Mouse (Mus musculus): ENCODE data around the gene Olfr288. TPM values are rescaled to one million over a fixed set of nuclear protein-coding genes. Genes with fewer than 3 reads are reported as not detected.
A peak's percentile ranks its signal among the peaks of the same experiment; 100 is the strongest.

Olfr288 gene
- polyA plus RNA-seq, 1 experiment from 2014 or later: not detected

DNA sequence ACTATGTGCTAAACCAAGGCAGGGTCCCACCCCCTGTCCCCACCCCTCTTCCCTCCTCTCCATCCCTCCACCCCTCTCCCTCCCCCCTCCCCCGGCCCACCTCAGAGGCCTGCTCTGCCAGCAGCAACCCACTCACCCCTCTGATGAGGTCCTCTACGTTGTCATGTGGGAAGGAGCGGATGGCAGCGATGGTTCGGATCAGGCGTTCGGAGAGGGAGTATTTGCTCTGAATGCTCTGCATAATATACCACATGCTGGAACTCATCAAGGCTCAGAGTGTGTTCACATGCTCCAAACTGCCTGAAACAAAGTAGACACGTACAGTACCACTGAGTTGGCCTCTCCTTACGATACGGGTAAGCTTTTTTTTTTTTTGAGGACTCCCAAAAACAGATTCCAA is 52.8 kb downstream of the Olfr288 start:
- Histone ChIP-seq H3K27ac (no peak overlapping the region), H3K36me3 (ENCODE audit: insufficient read depth, low read length) (peaks cover 6% of the 10 kb centered on the region; the same call in 1 of the 2 replicates), H3K9ac (ENCODE audit: low read depth, low read length) (no peak overlapping the region), H3K4me1 (replicated peaks; ENCODE audit: insufficient read depth, low read length) (no peaks in the 10 kb centered on the region; the same call in 1 of the 2 replicates), H3K9me3 (replicated peaks; ENCODE audit: low read length) (no peaks in the 10 kb centered on the region), H3K4me3 (replicated peaks; ENCODE audit: low read depth, low read length) (no peak overlapping the region), H3K27me3 (ENCODE audit: insufficient read depth, low read length) (no peaks in the 10 kb centered on the region), H3K4me2 (ENCODE audit: low read length) (no peak overlapping the region)
- DNase-seq (ENCODE audit: low spot score) (no peak), ATAC-seq (replicated peaks; ENCODE audit: low FRiP score, low read depth) (no peak)
- 83% methylated on average over 10 of the region's 10 CpGs for WGBS
- TF ChIP-seq CTCF (IDR thresholded peaks at IDR 0.05; ENCODE audit: low read depth): no peak

DNA sequence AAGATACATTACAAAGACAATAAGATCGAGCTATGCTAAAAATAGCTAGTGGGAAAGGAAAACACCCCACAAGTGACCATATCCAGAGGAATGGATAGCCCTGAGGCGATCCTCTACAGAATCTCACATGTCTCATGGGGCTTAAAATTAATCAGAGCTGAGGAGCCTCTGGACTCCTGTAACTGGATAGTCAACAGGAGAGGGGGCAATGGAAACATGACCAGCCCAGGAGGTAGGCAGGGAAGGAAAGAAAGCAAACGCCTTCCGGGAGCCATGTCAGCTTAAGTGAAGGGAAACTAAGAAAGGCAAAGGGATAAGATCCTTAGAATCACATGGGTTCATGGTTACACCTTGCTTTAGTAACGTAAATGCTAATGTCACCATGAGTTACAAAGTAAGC is 54.5 kb downstream of the Olfr288 start:
- no peak for ATAC-seq (replicated peaks; ENCODE audit: low FRiP score, low read depth)
- peak; percentile 36 for DNase-seq (ENCODE audit: low spot score)
- Histone ChIP-seq H3K27me3 (ENCODE audit: insufficient read depth, low read length) (no peaks in the 10 kb centered on the region), H3K9ac (ENCODE audit: low read depth, low read length) (no peak overlapping the region), H3K27ac (no peak overlapping the region), H3K4me3 (replicated peaks; ENCODE audit: low read depth, low read length) (no peak overlapping the region), H3K4me1 (replicated peaks; ENCODE audit: insufficient read depth, low read length) (no peaks in the 10 kb centered on the region; the same call in 1 of the 2 replicates), H3K9me3 (replicated peaks; ENCODE audit: low read length) (no peaks in the 10 kb centered on the region), H3K36me3 (ENCODE audit: insufficient read depth, low read length) (peaks cover 18% of the 10 kb centered on the region), H3K4me2 (ENCODE audit: low read length) (no peak overlapping the region)
- no peak for TF ChIP-seq CTCF (IDR thresholded peaks at IDR 0.05; ENCODE audit: low read depth)
- 52% methylated on average over 5 of the region's 5 CpGs for WGBS

DNA sequence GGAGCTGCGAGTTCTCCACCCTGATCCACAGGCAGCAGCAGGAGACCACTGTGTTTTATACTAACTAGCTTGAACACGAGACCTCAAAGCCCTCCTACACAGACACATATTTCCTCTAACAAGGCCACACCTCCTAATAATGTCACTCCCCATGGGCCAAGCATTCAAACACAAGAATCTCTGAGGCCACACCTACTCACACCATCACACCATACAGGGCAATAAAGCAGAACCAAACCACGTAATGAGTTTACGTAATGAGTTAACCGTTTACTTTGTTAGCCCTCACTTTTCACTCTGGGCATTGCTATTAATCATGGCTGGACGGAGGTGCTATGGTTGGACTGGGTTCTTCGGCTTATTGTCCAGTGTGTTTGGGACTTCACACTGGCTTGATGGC is 55.6 kb downstream of the Olfr288 start:
- H3K4me3 ChIP-seq (replicated peaks; ENCODE audit: low read depth, low read length): no peak overlapping the region
- WGBS: 44% methylated on average over 7 of the region's 7 CpGs
- H3K9me3 ChIP-seq (replicated peaks; ENCODE audit: low read length): no peaks in the 10 kb centered on the region
- peaks cover 27% of the 10 kb centered on the region for H3K36me3 ChIP-seq (ENCODE audit: insufficient read depth, low read length)
- no peak for TF ChIP-seq CTCF (IDR thresholded peaks at IDR 0.05; ENCODE audit: low read depth)
- DNase-seq (ENCODE audit: low spot score) (peak; percentile 34), ATAC-seq (replicated peaks; ENCODE audit: low FRiP score, low read depth) (peak; percentile 79)
- H3K9ac ChIP-seq (ENCODE audit: low read depth, low read length): no peak overlapping the region
- no peaks in the 10 kb centered on the region; the same call in 1 of the 2 replicates for H3K4me1 ChIP-seq (replicated peaks; ENCODE audit: insufficient read depth, low read length)
- H3K27me3 ChIP-seq (ENCODE audit: insufficient read depth, low read length): no peaks in the 10 kb centered on the region
- H3K27ac ChIP-seq: 0 out of 2 replicates have a peak overlapping the region, but pooled peaks have one; percentile 47
- no peak overlapping the region for H3K4me2 ChIP-seq (ENCODE audit: low read length)

DNA sequence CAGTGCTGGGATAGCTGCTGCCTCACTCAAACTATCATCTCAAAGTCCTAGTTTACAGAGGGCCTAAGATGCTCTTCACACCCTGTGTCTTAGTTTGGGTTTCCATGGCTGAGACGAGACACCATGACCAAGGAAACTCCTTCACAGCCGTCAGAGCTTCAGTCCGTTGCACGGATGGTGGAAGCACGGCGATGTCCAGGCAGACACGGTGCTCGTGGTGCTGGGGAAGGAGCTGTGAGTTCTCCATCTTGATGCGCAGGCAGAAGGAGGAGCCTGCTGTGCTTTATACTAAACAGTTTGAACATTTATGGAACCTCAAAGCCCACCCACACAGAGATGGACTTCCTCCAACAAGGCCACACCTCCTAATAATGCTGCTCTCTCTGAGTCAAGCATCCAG is 58.5 kb downstream of the Olfr288 start:
- 91% methylated on average over 9 of the region's 9 CpGs for WGBS
- Histone ChIP-seq H3K36me3 (ENCODE audit: insufficient read depth, low read length) (peaks cover 51% of the 10 kb centered on the region), H3K4me2 (ENCODE audit: low read length) (no peak overlapping the region), H3K9ac (ENCODE audit: low read depth, low read length) (no peak overlapping the region), H3K27ac (no peak overlapping the region), H3K4me3 (replicated peaks; ENCODE audit: low read depth, low read length) (no peak overlapping the region), H3K27me3 (ENCODE audit: insufficient read depth, low read length) (no peaks in the 10 kb centered on the region), H3K9me3 (replicated peaks; ENCODE audit: low read length) (no peaks in the 10 kb centered on the region), H3K4me1 (replicated peaks; ENCODE audit: insufficient read depth, low read length) (no peaks in the 10 kb centered on the region; the same call in 1 of the 2 replicates)
- DNase-seq (ENCODE audit: low spot score) (no peak), ATAC-seq (replicated peaks; ENCODE audit: low FRiP score, low read depth) (no peak)
- TF ChIP-seq CTCF (IDR thresholded peaks at IDR 0.05; ENCODE audit: low read depth): no peak

Other genes starting within 250 kb of the Olfr288 start
- 55.0 and 58.3 TPM in 2 replicates for gene Tmem106c, start 231.3 kb downstream of the Olfr288 start, polyA plus RNA-seq (2015; fragmentation: Nextera tagmentation; extraction: Ambion mirVana)
- 14.8 and 16.4 TPM in 2 replicates for gene Col2a1, start 190.8 kb downstream of the Olfr288 start, polyA plus RNA-seq (2015; fragmentation: Nextera tagmentation; extraction: Ambion mirVana)
- gene Pfkm, start 103.0 kb downstream of the Olfr288 start, polyA plus RNA-seq (2015; fragmentation: Nextera tagmentation; extraction: Ambion mirVana): 34.2 and 35.3 TPM in 2 replicates
- gene Senp1, start 101.8 kb downstream of the Olfr288 start, polyA plus RNA-seq (2015; fragmentation: Nextera tagmentation; extraction: Ambion mirVana): 17.1 and 17.9 TPM in 2 replicates
- gene Asb8, start 29.9 kb downstream of the Olfr288 start, polyA plus RNA-seq (2015; fragmentation: Nextera tagmentation; extraction: Ambion mirVana): 49.5 and 52.5 TPM in 2 replicates
- 1.3 and 1.7 TPM in 2 replicates for gene Ccdc184, start 28.4 kb downstream of the Olfr288 start, polyA plus RNA-seq (2015; fragmentation: Nextera tagmentation; extraction: Ambion mirVana)
- gene Gm44579, start 25.4 kb upstream of the Olfr288 start, polyA plus RNA-seq (2015; fragmentation: Nextera tagmentation; extraction: Ambion mirVana): not detected in 2 replicates
- not detected in 2 replicates for gene Olfr287, start 25.5 kb upstream of the Olfr288 start, polyA plus RNA-seq (2015; fragmentation: Nextera tagmentation; extraction: Ambion mirVana)
- gene Olfr286, start 38.9 kb upstream of the Olfr288 start, polyA plus RNA-seq (2015; fragmentation: Nextera tagmentation; extraction: Ambion mirVana): not detected in 2 replicates
- not detected in 2 replicates for gene H1fnt, start 61.8 kb upstream of the Olfr288 start, polyA plus RNA-seq (2015; fragmentation: Nextera tagmentation; extraction: Ambion mirVana)
- 1.6 and 1.9 TPM in 2 replicates for gene Zfp641, start 100.6 kb upstream of the Olfr288 start, polyA plus RNA-seq (2015; fragmentation: Nextera tagmentation; extraction: Ambion mirVana)
- not detected in 2 replicates for gene Olfr285, start 121.8 kb upstream of the Olfr288 start, polyA plus RNA-seq (2015; fragmentation: Nextera tagmentation; extraction: Ambion mirVana)
- gene Olfr284, start 145.4 kb upstream of the Olfr288 start, polyA plus RNA-seq (2015; fragmentation: Nextera tagmentation; extraction: Ambion mirVana): not detected in 2 replicates
- not detected in 2 replicates for gene Olfr283, start 185.4 kb upstream of the Olfr288 start, polyA plus RNA-seq (2015; fragmentation: Nextera tagmentation; extraction: Ambion mirVana)
- gene Olfr282, start 235.7 kb upstream of the Olfr288 start, polyA plus RNA-seq (2015; fragmentation: Nextera tagmentation; extraction: Ambion mirVana): not detected in 2 replicates

Data from kidney, postnatal 0 days (tissue).